Mouse (Mus musculus): ENCODE data around the gene Dkkl1.
"Not testable (repeated sequence)": the region's sequence is repeated elsewhere in the genome, so short reads cannot be mapped to it uniquely, and the experiment has no call there.

Gene Dkkl1

DNA sequence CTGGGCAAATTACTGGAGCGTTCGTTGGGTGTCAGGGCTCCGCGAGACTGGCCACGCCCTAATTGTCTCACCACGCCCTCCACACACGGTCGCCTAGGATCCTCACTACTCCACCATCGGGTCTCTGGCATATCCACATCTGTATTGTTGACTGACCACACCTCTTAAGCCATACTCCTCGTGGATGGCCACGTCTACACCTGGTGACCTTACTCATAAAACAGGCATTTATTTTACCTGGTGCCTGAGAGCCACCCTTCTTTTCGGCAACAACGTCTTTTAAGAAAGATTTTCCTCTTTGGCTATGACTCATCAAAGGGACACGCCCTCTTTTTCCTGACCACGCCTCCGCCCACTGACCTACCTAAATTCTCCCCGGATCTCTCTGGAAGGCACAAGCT is at the start of gene Dkkl1:
Dkkl1 (minus strand) TSS at position 297 of the 401 bp plus-strand sequence.
- DNase-seq (ENCODE audit: low spot score) = no peak

GRCm38 (mm10) chr7:45259281-45259680 is 47.3 kb upstream of the Dkkl1 start:
- DNase-seq (ENCODE audit: low spot score) = no peak

- no peak for DNase-seq (ENCODE audit: low spot score)
These were observed 45.3 kb upstream of the Dkkl1 start for GRCm38 (mm10) chr7:45257063-45257840.

GRCm38 (mm10) chr7:45255822-45256221 is 43.9 kb upstream of the Dkkl1 start:
- DNase-seq (ENCODE audit: low spot score) = not testable (repeated sequence)

DNA sequence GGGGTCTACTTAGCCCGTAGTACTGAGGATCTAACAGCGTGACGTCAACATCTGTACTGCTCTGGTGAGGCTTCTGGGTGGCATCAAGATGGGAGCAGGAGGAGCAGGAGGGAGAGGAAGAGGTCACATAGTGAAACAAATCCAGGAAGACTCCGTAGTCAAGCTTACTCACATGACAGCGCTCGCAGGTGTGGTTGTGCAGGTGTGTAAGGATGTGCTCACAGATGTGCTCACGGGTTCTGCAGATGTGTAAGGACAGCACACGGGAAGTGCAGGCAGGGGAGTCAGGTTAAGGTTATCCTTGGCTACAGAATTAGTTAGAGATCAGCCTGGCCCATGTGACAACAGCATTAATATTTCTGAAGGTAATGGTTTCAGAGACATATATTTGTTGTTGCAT is 41.9 kb upstream of the Dkkl1 start:
- no peak for DNase-seq (ENCODE audit: low spot score)

GRCm38 (mm10) chr7:45247666-45248065 is 35.7 kb upstream of the Dkkl1 start:
- DNase-seq (ENCODE audit: low spot score) = no peak

DNA sequence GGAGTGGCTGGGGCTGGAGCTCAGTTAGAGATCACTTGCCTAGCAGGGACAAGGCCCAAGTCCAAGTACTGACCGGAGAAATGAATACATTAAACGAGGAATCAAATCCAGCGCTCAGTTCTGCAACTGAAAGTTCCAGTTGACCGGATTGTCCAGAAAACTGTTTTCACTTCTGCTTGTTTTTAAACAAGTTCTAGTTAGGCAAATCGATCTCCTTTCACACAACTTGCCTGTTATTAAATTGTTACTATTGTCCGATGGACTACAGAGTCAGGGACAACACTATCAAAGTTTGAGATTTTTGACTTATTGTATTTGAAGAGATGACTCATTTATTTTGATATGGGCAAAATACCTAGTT is 29.4 kb upstream of the Dkkl1 start:
- DNase-seq (ENCODE audit: low spot score) = no peak

- no peak for DNase-seq (ENCODE audit: low spot score)
These were observed 28.9 kb upstream of the Dkkl1 start, which contains the start of gene Slc6a16 for GRCm38 (mm10) chr7:45240633-45241388. Gene Slc6a16, plus strand, starts transcription at chr7:45241085.

DNA sequence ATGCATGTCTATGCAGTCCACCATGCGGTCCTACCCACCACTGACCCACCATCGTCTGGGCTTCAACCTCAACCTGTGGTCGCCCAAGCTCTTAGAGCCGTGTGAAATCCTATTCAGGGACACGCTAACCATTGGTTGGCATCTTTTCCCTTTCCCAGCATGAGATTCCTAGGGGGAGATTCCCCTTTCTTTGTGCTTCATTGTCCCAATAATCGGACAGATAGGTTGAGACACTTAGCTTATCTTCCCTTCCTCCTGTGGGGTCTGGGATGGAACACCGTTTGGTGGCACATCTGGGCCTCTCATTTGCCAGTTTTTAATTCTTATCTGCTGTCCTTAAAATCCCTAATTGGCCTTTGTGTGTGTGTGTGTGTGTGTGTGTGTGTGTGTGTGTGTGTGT is 28.2 kb upstream of the Dkkl1 start:
- no peak for DNase-seq (ENCODE audit: low spot score)

DNA sequence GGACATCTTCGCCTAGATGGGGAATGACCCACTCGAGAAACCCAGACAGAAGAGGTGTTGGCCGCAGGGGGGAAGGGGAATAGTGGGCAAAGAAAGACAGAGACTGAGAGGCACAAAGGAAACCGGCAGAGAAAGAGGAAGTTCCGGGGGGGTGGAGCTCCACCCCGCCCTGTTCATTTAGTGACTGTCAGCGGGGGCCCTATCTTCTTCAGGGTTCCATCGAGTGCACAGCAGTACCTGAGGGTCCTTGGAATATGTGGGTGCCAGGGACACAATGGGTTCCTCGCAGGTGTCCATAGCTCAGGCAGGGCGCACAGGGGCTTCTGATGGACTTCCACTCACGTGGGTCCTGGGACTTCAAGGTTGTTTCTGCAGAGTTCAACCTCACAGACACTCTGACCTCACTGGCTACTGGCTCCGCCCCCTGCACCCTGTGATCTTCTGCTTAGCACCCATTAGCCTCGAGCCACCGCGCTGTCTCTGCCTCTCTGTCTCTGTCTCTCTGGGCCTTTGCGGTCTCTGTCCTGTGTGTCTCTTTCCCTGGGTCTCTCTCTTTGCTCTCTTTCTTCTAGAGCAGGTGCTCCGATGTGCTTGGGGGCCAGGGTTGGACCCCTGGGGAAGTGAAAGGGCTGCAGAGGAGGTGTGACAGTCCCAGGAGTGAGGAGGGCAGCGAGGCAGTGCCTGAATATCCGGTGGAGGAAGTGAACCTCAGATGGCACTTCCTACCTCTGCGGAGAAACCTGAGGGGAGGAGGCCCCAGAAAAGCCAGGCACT is 27.0 kb upstream of the Dkkl1 start, which contains the start of gene Cd37:
Cd37 (minus strand) TSS at position 393 of the 774 bp plus-strand sequence.
- peak; percentile 82 for DNase-seq (ENCODE audit: low spot score)

- DNase-seq (ENCODE audit: low spot score) = no peak
These were observed 26.1 kb upstream of the Dkkl1 start for GRCm38 (mm10) chr7:45237747-45238699.

GRCm38 (mm10) chr7:45235656-45236180 is 23.8 kb upstream of the Dkkl1 start:
- no peak for DNase-seq (ENCODE audit: low spot score)

DNA sequence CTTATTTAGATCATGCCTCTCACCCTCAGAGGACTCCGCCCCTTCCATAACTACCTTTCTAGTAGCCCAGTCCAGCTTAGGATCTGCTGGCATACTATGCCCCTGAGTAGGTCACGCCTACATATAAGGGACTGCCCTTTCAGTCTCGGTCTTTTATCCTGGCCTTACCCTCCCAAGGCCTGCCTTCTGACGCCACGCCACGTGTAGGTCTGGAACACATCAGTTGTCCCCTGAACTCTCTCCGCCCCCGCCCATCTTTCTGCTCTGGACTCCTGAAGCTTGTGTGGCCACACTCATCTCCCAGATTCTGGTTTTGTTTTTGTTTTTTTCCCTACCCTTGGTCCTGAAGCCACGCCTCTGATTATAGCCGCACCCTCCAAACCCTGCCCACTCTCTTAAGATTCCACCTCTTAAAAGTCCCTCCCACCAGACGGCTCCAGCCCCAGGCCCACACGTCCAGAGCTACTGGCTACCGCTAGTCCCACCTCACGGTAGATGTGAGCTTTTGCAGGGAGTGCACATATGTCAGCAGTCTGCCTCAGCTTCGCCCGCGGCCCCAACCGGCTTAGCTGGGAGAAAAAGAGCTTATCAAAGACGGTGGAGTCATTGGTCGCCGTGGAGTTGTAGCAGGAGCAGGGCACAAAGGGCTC is 23.1 kb upstream of the Dkkl1 start:
- DNase-seq (ENCODE audit: low spot score) = no peak

DNA sequence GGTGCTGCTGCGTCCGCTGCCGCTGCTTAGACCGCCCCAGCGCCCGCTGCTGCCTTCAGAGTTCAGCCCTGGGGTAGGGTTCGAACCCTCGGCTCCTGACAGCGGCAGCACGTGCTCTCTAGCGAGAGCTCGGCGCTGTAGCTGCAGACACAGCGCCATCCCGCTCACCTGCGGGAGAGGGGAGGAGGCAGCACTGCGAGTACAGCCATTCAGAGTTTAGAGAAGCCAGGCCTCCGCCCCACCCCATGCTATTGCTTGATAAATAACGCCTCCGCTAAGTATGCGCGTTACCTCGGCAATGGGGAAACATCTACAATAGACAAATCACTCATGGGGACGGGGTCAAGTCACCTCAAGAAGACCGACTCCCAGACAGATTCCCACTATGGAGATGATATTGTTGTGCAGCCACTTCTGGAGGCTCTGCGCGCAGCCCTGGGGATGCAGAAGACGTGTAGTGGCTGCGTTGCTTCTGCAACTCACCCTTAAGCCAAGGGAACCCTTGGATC is 22.4 kb upstream of the Dkkl1 start:
- no peak for DNase-seq (ENCODE audit: low spot score)

GRCm38 (mm10) chr7:45233580-45234332 is 21.8 kb upstream of the Dkkl1 start:
- no peak for DNase-seq (ENCODE audit: low spot score)

DNA sequence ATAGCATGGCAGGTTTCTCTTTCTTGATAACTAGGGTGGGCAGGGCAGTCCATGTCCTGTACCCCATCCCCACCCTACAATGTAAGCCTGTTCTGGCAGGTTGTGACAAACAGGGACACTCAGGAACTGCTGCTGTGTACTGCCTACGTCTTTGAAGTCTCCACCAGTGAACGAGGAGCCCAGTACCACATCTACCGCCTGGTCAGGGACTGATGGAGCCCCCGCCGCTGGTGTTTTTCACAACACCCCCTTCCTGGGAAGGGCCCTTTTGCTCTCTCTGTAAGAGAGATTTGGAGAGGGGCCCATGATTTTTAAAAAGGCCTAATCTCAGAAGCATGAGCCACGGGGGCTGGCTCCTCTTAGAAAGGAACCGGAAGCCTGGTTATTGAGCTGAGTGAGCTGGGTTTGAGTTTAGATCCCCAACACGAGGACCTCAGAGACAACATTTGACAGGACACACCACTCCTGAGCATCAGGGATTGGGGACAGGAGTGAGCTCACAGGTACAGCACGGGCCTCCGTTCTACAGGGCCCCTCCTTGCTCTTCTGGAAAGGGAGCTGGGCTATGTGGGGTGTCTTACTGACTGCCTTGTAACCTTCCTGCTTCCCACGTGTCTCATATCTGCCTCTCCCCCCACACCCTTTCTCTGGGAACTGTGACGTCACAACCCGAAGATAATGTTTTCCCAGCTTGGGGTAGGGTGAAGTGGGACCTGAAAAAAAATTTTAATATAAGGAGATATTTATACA is 20.9 kb upstream of the Dkkl1 start:
- no peak for DNase-seq (ENCODE audit: low spot score)

DNA sequence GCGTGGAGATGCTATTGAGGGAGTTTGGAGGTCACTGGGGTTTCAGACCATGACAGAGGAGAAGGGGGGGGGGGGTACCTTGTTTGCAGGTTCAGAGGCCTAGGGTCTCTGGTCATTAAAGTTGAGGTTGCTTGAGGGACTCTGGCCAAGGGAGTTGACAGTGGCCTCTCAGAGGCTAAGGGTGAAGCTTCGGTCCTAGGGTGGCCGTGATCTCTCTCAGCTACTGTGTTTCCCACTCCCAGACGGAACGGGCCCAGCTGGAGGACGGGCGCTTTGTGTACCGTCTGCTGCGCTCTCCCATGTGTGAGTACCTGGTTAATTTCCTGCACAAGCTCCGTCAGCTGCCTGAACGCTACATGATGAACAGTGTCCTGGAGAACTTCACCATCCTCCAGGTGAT is 20.0 kb upstream of the Dkkl1 start:
- no peak for DNase-seq (ENCODE audit: low spot score)

DNA sequence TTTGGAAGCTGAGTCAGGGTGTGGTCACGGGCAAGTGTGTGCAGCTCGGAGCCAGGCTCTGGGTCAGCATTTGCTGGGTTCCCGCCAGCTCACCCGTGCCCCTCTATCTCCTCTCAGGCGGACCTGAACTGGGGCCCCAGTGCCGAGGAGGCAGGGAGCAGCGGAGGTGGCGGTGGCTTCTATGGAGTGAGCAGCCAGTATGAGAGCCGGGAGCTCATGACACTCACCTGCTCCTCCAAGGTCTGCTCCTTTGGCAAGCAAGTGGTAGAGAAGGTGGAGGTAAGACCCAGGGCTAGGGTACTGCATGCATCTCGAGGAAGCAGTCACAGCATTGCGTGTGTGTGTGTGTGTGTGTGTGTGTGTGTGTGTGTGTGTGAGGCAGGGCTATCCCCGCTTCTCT is 19.2 kb upstream of the Dkkl1 start:
- no peak for DNase-seq (ENCODE audit: low spot score)

Measured in T-cell, adult 2 months (primary cell).